Mouse (Mus musculus) hindbrain, embryonic 15.5 days (tissue): ENCODE data around the gene Zbtb20. TPM values are rescaled to one million over a fixed set of nuclear protein-coding genes. Genes with fewer than 3 reads are reported as not detected.
"Not testable (repeated sequence)": the region's sequence is repeated elsewhere in the genome, so short reads cannot be mapped to it uniquely, and the experiment has no call there.

Experiments used
- ATAC-seq: fragments of 200-750 bp; cut with Nextera tagmentation; 2 replicates; pipeline ENCODE4 v1.8.0; 2017; ENCODE audit warnings: low read depth, moderate number of reproducible peaks, moderate TSS enrichment; ENCODE audit not compliant: low FRiP score
- H3K27ac ChIP-seq: fragments of 300-500 bp; sonication (generic); replicated peaks from 2 replicates; pipeline ENCODE4 v1.5.1; 2015; ENCODE audit warnings: mild to moderate bottlenecking, inconsistent platforms
- H3K27me3 ChIP-seq: fragments of 300-500 bp; sonication (generic); 2 replicates; pipeline ENCODE4 v1.6.1; 2015; ENCODE audit warnings: control low read depth, inconsistent platforms
- H3K36me3 ChIP-seq: fragments of 300-500 bp; sonication (generic); 2 replicates; pipeline ENCODE4 v1.6.1; 2015; ENCODE audit warnings: control low read depth, inconsistent platforms
- H3K4me1 ChIP-seq: fragments of 300-500 bp; sonication (generic); replicated peaks from 2 replicates; pipeline ENCODE4 v1.6.1; 2015; ENCODE audit warnings: control low read depth, inconsistent platforms
- H3K4me2 ChIP-seq: fragments of 300-500 bp; sonication (generic); 2 replicates; pipeline ENCODE4 v1.6.1; 2015; ENCODE audit warnings: moderate library complexity, mild to moderate bottlenecking, inconsistent platforms
- H3K4me3 ChIP-seq: fragments of 300-500 bp; sonication (generic); 2 replicates; pipeline ENCODE4 v1.5.1; 2015; ENCODE audit warnings: mild to moderate bottlenecking, inconsistent platforms
- H3K9ac ChIP-seq: fragments of 300-500 bp; sonication (generic); 2 replicates; pipeline ENCODE4 v1.6.1; 2015; ENCODE audit warnings: inconsistent platforms
- H3K9me3 ChIP-seq: fragments of 300-500 bp; sonication (generic); 2 replicates; pipeline ENCODE4 v1.6.1; 2016; ENCODE audit warnings: control low read depth, inconsistent platforms
- WGBS: fragments of 180-500 bp; shearing (Covaris S2); methylation state at CpG from one replicate; pipeline ENCODE4 v1.1.7; 2015; 5-methylcytosine and 5-hydroxymethylcytosine counted together
- polyA plus RNA-seq: library from polyadenylated mRNA; unstranded; fragments of >200 nt; fragmentation: Nextera tagmentation; extraction: Ambion mirVana; gene quantifications from 2 replicates; pipeline ENCODE4 v1.2.1, GENCODE M21; 2015

Zbtb20 gene
- polyA plus RNA-seq, 1 experiment from 2014 or later = 60.9 TPM

DNA sequence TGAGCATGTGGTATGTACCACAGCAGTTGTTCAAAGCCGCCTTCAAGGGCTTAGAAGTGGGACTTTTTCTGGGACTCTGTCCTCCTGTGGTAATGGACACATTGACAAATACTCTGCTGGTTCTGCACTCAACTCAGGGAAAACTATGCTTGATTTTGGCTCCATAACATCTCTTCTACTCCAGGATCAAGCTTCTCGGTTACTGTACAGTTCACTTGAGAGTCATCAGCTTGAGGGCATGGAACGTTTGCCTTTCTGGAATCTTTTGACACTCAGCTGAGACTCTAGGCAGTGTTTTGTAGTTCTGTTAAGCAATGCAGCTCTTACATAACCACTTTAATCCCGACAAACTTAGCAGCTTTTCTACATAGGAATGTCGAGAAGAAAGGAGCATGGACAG lies 36.1 kb downstream of the Zbtb20 start:
- Histone ChIP-seq H3K9me3 (no peaks in the 10 kb centered on the region), H3K27ac (no peak overlapping the region), H3K9ac (no peak overlapping the region), H3K27me3 (no peaks in the 10 kb centered on the region), H3K4me3 (no peak overlapping the region), H3K4me1 (peaks cover 10% of the 10 kb centered on the region; the same call in 1 of the 2 replicates), H3K4me2 (no peak overlapping the region), H3K36me3 (no peaks in the 10 kb centered on the region)
- ATAC-seq = no peak
- 83% methylated on average over 5 of the region's 5 CpGs for WGBS

DNA sequence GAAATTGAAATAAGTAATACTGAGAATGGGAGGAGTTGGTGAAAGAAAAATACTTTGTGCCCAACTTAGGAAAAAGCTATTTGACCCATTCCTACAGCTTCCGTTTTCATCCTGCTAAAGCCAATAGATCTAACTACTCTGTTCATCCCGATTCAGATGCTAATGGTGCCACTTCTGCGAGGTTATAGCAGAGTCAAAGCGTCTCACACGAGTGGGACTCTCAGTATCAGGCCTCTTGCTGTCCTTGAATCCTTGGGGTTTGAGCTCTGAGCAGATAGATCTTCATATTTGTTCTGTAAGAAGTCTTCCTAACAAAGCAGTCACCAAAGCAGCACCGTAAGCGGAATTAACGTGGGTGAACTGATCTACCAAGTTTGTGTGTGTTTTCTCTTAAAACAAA lies 37.6 kb downstream of the Zbtb20 start:
- Histone ChIP-seq H3K9me3 (no peaks in the 10 kb centered on the region), H3K9ac (no peak overlapping the region), H3K4me3 (no peak overlapping the region), H3K4me1 (0 out of 2 replicates have a peak, but pooled peaks cover 3% of the 10 kb centered on the region), H3K4me2 (no peak overlapping the region), H3K27me3 (no peaks in the 10 kb centered on the region), H3K27ac (no peak overlapping the region), H3K36me3 (no peaks in the 10 kb centered on the region)
- WGBS = 59% methylated on average over 8 of the region's 8 CpGs
- no peak for ATAC-seq

DNA sequence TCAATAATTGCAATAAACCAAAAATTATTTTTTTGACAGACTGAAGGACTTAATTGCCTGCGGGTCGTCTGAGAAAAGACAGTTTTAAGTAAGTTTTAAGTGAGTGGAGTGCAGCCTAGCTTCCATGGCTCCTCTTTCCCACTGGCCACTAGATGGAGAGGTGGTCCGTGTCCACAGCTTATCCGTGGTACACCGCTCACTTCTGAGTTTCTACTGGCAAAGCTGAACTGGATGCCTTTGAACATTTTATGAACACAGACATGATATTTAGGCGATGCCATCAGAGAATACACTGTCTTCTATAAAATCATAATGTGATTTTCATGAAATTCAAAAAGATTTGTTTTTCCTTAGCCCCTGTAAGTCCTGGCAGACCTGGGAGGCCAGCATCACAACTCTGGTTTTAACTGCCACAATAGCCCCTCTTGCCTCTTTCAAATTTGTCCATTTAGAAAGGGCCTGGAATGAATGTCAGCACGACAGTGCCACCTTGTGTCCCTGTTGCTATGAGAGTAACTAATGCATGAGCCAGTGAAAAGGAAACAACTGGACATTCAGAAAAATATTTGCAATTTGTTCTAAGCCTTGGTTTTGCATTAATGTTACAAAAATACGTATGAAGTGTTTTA lies 38.9 kb downstream of the Zbtb20 start:
- no peaks in the 10 kb centered on the region for H3K9me3 ChIP-seq
- no peak overlapping the region for H3K4me3 ChIP-seq
- H3K36me3 ChIP-seq = no peaks in the 10 kb centered on the region
- H3K4me2 ChIP-seq = no peak overlapping the region
- H3K9ac ChIP-seq = no peak overlapping the region
- peak; percentile 83 for ATAC-seq
- H3K27ac ChIP-seq = 0 out of 2 replicates have a peak overlapping the region, but pooled peaks have one; percentile 34
- 49% methylated on average over 8 of the region's 8 CpGs for WGBS
- 0 out of 2 replicates have a peak, but pooled peaks cover 3% of the 10 kb centered on the region for H3K4me1 ChIP-seq
- H3K27me3 ChIP-seq = no peaks in the 10 kb centered on the region

DNA sequence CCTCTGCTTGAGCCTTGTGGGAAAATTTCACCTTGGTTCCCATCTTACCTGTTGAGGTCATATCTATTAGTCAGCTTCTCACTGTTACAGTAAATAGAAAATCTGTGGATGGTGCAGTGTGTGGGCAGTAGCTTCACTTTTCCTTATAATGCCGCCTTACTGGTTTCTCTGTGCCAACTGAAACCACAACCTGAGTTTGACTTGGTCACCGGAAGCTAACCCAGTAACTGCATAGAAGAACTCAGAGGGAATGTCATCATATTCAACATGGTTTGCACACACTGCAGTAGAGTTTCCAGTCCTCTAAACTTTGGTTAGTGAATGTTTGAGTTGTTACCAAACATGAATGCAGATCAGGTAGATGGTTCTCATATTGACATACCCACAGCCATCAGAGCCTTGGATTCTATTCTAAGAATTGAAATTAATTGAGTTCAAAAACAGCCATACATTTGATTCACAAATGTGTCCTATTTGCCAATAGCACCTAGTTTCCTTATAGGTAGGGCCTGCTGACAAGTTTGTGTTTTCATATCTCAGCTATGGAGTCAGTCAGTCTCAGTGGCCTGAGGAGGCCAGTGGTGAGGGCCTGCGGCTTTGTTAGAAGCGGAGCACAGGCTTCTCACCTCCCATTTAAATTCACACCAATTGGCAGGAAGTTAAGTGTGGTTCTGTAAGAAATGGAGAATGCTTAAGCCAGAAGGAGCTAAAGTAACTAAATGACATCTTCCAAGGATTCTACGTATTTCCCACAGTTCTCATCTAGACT lies 44.5 kb downstream of the Zbtb20 start:
- H3K27ac ChIP-seq = no peak overlapping the region
- no peaks in the 10 kb centered on the region for H3K27me3 ChIP-seq
- WGBS = 93% methylated on average over 5 of the region's 5 CpGs
- H3K4me1 ChIP-seq = no peaks in the 10 kb centered on the region
- no peak overlapping the region for H3K9ac ChIP-seq
- no peaks in the 10 kb centered on the region for H3K9me3 ChIP-seq
- no peak overlapping the region for H3K4me2 ChIP-seq
- no peaks in the 10 kb centered on the region for H3K36me3 ChIP-seq
- ATAC-seq = no peak
- no peak overlapping the region for H3K4me3 ChIP-seq

DNA sequence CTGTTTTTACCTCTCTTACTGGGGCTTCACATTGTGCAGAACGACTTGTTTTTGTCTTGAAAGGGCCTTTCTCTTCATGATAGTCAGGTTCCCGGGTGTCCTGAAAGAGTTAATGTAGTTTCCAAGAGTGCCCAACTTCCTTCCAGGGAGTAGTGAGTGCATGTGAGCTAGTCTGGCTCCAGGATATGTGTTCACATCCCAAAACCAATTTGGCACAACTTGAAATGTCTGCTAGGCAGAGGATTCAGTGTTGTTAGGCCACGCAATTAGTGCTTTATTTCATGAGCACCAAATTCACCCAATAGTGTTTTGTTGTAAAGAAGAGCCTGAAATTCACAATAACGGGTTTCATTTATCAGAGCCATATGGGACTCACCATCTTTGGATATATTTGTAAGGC lies 45.8 kb downstream of the Zbtb20 start:
- ATAC-seq = no peak
- H3K9ac ChIP-seq = no peak overlapping the region
- no peaks in the 10 kb centered on the region for H3K9me3 ChIP-seq
- H3K27ac ChIP-seq = no peak overlapping the region
- H3K27me3 ChIP-seq = no peaks in the 10 kb centered on the region
- H3K4me2 ChIP-seq = no peak overlapping the region
- no peaks in the 10 kb centered on the region for H3K36me3 ChIP-seq
- H3K4me1 ChIP-seq = no peaks in the 10 kb centered on the region
- 72% methylated on average over 4 of the region's 4 CpGs for WGBS
- H3K4me3 ChIP-seq = no peak overlapping the region

DNA sequence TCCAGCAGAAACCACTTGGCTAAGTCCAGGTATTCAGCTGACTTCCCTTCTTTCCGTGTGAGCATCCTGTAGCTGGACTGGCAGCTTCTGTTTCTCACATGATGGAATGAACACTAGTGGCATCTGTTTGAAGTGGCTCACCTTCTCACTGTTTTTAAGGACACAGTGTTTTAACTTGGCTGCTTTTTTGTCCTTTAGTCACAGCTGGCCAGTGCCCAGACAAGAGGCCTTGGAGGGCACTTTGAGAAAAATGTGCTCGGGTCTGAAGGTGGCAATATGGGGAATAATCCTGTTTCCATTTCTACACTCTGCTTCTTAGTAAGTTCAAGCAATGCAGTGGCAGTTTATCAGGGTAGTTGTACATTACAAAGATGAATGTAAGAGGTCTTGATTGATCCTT lies 62.5 kb downstream of the Zbtb20 start:
- Histone ChIP-seq H3K4me2 (no peak overlapping the region), H3K27ac (no peak overlapping the region), H3K9me3 (no peaks in the 10 kb centered on the region), H3K9ac (no peak overlapping the region), H3K36me3 (no peaks in the 10 kb centered on the region), H3K4me3 (no peak overlapping the region), H3K4me1 (no peaks in the 10 kb centered on the region), H3K27me3 (no peaks in the 10 kb centered on the region)
- WGBS = 69% methylated on average over 2 of the region's 2 CpGs
- no peak for ATAC-seq

DNA sequence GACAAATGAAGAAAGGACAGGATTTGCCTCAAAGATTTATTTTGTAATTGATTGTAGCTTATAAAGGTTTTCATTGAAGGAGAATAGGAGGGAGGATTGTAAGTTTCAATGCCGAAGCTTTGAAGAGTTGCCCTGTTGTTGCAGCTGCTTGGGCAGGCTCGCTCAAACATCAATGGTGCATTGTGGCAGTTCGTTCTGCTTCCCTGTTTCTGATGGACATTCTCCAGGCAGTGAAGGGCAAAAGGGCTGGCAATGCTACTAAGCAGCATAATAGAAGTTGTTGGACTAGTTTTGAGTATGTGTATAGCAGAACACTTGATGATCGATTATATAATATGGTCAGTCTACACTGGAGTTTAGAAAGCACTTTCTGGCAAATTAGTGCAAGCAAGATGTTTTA lies 71.3 kb downstream of the Zbtb20 start:
- H3K36me3 ChIP-seq = no peaks in the 10 kb centered on the region
- H3K27me3 ChIP-seq = no peaks in the 10 kb centered on the region
- no peak overlapping the region for H3K4me3 ChIP-seq
- no peak overlapping the region for H3K9ac ChIP-seq
- H3K4me2 ChIP-seq = no peak overlapping the region
- H3K4me1 ChIP-seq = no peaks in the 10 kb centered on the region
- no peak overlapping the region for H3K27ac ChIP-seq
- ATAC-seq = no peak
- no peaks in the 10 kb centered on the region for H3K9me3 ChIP-seq
- 23% methylated on average over 4 of the region's 4 CpGs for WGBS

DNA sequence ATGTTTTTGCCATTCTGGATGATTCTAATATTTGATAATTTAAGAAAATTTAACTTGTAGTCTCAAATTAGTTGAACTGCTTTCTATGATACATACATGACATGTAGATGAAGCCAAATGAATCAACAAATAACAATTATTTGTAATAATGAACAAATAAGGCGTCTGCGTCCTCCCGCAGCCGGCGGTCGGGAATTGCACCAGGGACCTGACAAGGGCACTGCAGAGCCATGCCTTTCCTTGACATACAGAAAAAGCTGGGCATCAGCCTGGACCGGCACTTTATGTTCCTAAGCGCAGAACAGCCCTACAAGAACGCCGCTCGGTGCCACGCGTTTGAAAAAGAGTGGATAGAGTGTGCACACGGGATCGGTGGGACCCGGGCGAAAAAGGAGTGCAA lies 79.7 kb downstream of the Zbtb20 start:
- not testable (repeated sequence) for H3K36me3 ChIP-seq, ATAC-seq, H3K4me1 ChIP-seq, H3K4me3 ChIP-seq, H3K27ac ChIP-seq, H3K4me2 ChIP-seq, H3K9ac ChIP-seq, H3K27me3 ChIP-seq, H3K9me3 ChIP-seq
- 98% methylated on average over 17 of the region's 17 CpGs for WGBS

DNA sequence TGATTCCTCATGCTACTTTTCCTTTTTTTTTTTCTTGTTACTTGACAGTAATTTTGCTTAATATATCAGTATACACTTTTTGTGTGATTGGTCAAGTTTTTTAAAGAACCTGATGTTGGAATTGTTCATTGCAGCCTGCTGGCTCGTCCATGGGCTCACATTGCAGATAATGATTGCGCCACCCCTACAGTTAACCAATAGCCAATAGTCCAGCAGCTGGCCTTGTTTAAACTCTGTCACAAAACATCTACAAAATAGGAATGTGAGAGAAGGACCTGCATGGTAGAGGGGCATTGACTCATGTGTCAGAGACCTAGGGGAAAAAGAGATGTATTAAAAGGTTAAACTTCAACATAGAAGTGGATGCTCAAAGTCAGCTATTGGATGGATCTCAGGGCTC lies 97.2 kb downstream of the Zbtb20 start:
- 90% methylated on average over 2 of the region's 2 CpGs for WGBS
- H3K4me2 ChIP-seq = no peak overlapping the region
- no peaks in the 10 kb centered on the region for H3K9me3 ChIP-seq
- no peaks in the 10 kb centered on the region for H3K36me3 ChIP-seq
- H3K4me3 ChIP-seq = no peak overlapping the region
- H3K4me1 ChIP-seq = no peaks in the 10 kb centered on the region
- H3K27me3 ChIP-seq = no peaks in the 10 kb centered on the region
- no peak for ATAC-seq
- H3K9ac ChIP-seq = no peak overlapping the region
- no peak overlapping the region for H3K27ac ChIP-seq

DNA sequence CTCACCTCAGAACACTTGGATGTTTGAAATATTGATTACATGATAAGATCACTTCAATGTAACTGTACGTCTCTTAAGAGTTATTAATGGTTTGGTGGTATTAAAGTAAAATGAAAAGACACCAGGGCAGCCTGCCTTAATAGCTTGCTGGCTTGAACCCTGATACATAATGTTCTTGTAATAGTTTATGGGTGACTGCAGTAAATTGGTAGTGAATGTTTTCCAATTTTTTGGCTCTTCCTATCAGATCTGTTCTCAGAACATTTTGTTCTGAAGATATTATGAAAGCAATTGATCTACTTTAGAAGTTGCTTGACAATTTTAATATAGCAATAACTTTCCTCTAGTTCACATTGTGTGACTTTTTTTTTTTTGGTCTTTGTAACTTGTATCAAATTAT lies 123.2 kb downstream of the Zbtb20 start:
- no peak for ATAC-seq
- 86% methylated on average over 1 of the region's 1 CpGs for WGBS
- no peak overlapping the region for H3K27ac ChIP-seq
- no peak overlapping the region for H3K9ac ChIP-seq
- H3K27me3 ChIP-seq = no peaks in the 10 kb centered on the region
- no peak overlapping the region for H3K4me3 ChIP-seq
- no peaks in the 10 kb centered on the region for H3K4me1 ChIP-seq
- no peaks in the 10 kb centered on the region for H3K9me3 ChIP-seq
- H3K4me2 ChIP-seq = no peak overlapping the region
- no peaks in the 10 kb centered on the region for H3K36me3 ChIP-seq

DNA sequence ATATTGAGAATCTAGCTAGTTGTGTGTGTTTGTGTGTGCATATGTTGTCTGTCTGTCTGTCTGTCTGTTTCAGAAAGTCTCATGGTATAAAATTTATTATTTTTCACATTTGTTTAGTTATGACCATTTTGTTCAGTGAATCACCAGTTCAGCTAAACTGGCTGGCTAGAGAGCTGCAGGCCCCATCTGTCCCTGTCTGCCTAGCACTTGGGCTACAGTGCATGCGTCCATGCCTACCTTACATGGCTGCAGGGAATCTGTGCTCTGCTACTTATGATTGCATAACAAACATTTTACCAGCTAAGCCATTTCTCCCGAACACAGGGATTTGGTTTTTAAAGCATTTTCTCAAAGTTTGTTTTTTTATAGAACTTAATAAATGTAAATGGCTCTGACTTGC lies 150.7 kb downstream of the Zbtb20 start:
- Histone ChIP-seq H3K9me3 (no peaks in the 10 kb centered on the region), H3K4me2 (no peak overlapping the region), H3K36me3 (no peaks in the 10 kb centered on the region), H3K27ac (no peak overlapping the region), H3K9ac (no peak overlapping the region), H3K27me3 (no peaks in the 10 kb centered on the region), H3K4me1 (no peaks in the 10 kb centered on the region), H3K4me3 (no peak overlapping the region)
- no peak for ATAC-seq
- WGBS = 82% methylated on average over 2 of the region's 2 CpGs

DNA sequence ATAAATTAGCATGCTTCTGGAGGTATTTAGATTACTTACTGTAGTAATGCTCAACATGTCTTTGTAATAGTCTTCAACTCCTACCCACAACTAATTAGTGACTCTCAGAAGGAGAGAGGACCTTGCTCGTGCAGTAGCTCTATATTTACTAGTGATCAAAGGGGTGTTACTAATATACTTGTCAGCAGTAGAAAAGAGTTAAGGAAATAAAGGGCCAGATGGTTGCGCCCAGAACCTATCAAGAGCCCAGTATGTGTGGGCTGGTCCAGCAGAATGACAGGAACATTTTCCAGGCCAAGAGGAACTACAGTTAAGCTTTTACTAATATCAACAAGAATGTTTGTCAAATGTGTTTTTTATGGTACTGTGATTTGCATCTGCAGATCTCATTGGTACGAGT lies 153.6 kb downstream of the Zbtb20 start:
- H3K4me1 ChIP-seq = no peaks in the 10 kb centered on the region
- no peak overlapping the region for H3K27ac ChIP-seq
- H3K36me3 ChIP-seq = no peaks in the 10 kb centered on the region
- no peaks in the 10 kb centered on the region for H3K27me3 ChIP-seq
- no peak overlapping the region for H3K4me3 ChIP-seq
- H3K9me3 ChIP-seq = no peaks in the 10 kb centered on the region
- H3K4me2 ChIP-seq = no peak overlapping the region
- H3K9ac ChIP-seq = no peak overlapping the region
- 63% methylated on average over 3 of the region's 3 CpGs for WGBS
- no peak for ATAC-seq
